Mouse (Mus musculus) frontal cortex, postnatal 36 days (tissue): ENCODE measurements at regions not wholly inside any gene's neighbourhood (a gene's known extent, or its start where the extent isn't known, plus 50 kb on each side); places are given as distances from the start of the nearest gene placed in this dataset.

ENCODE experiments used
- DNase-seq, 2 experiments: peaks; one replicate each; pipeline ENCODE4 v3.0.0; 2022; ENCODE audit warnings: low spot score in 2 of 2

- no peak for DNase-seq
Observed at GRCm38 (mm10) chr5:64738781-64739310, 64.3 kb upstream of the Klf3 start.

- DNase-seq = no peak
Observed at GRCm38 (mm10) chr5:64739311-64740261, 63.6 kb upstream of the Klf3 start.

- no peak for DNase-seq
Observed at GRCm38 (mm10) chr5:64744041-64744440, 59.1 kb upstream of the Klf3 start.

GRCm38 (mm10) chr5:64744455-64744854 lies 58.7 kb upstream of the Klf3 start:
- no peak for DNase-seq

- DNase-seq = no peak
Observed at GRCm38 (mm10) chr5:64747461-64747860, 55.7 kb upstream of the Klf3 start.

GRCm38 (mm10) chr5:64749415-64750166 lies 53.6 kb upstream of the Klf3 start:
- DNase-seq = no peak

- DNase-seq = no peak
Observed at GRCm38 (mm10) chr5:64750406-64750805, 52.8 kb upstream of the Klf3 start.

GRCm38 (mm10) chr5:64750976-64751656 lies 52.1 kb upstream of the Klf3 start:
- no peak for DNase-seq

GRCm38 (mm10) chr5:64753142-64753750 lies 49.9 kb upstream of the Klf3 start:
- DNase-seq = no peak
